Mouse (Mus musculus) olfactory bulb, adult 2 months (tissue): ENCODE results near the gene Carhsp1. TPM values are rescaled to one million over a fixed set of nuclear protein-coding genes. Genes with fewer than 3 reads are reported as not detected.
A peak's percentile ranks its signal among the peaks of the same experiment; 100 is the strongest.

ENCODE experiments used
- H3K27ac ChIP-seq: fragments of 200-500 bp; 2 replicates; pipeline ENCODE4 v1.5.1; 2012; ENCODE audit warnings: low read depth, low read length; ENCODE audit not compliant: insufficient read depth
- H3K4me1 ChIP-seq: fragments of 200-500 bp; 2 replicates; pipeline ENCODE4 v1.6.1; 2012; ENCODE audit warnings: low read length; ENCODE audit not compliant: control insufficient read depth, insufficient read depth
- H3K4me3 ChIP-seq: fragments of 200-500 bp; 2 replicates; pipeline ENCODE4 v1.5.1; 2012; ENCODE audit warnings: mild to moderate bottlenecking, low read depth, low read length, moderate library complexity; ENCODE audit not compliant: insufficient read depth
- CTCF ChIP-seq: fragments of 200-500 bp; IDR thresholded peaks from 2 replicates; pipeline ENCODE4 v1.5.1; 2012; ENCODE audit warnings: low read depth, mild to moderate bottlenecking, low read length, moderate library complexity; ENCODE audit not compliant: insufficient read depth
- POLR2A ChIP-seq: fragments of 200-500 bp; IDR thresholded peaks from 2 replicates; pipeline ENCODE4 v1.6.1; 2012; ENCODE audit warnings: mild to moderate bottlenecking, low read depth, low read length, moderate library complexity; ENCODE audit not compliant: insufficient read depth
- WGBS: fragments of 180-500 bp; shearing (Covaris S2); methylation state at CpG from one replicate; pipeline ENCODE4 v1.1.7; 2018; 5-methylcytosine and 5-hydroxymethylcytosine counted together
- polyA plus RNA-seq: library from polyadenylated mRNA; stranded (reverse); fragments of >200 nt; gene quantifications from 2 replicates; pipeline ENCODE4 v1.2.4, GENCODE M21; 2012; ENCODE audit warnings: low replicate concordance; ENCODE audit not compliant: missing spikeins, insufficient read depth, insufficient read length

Gene Carhsp1
- polyA plus RNA-seq, 1 experiment = not detected

DNA sequence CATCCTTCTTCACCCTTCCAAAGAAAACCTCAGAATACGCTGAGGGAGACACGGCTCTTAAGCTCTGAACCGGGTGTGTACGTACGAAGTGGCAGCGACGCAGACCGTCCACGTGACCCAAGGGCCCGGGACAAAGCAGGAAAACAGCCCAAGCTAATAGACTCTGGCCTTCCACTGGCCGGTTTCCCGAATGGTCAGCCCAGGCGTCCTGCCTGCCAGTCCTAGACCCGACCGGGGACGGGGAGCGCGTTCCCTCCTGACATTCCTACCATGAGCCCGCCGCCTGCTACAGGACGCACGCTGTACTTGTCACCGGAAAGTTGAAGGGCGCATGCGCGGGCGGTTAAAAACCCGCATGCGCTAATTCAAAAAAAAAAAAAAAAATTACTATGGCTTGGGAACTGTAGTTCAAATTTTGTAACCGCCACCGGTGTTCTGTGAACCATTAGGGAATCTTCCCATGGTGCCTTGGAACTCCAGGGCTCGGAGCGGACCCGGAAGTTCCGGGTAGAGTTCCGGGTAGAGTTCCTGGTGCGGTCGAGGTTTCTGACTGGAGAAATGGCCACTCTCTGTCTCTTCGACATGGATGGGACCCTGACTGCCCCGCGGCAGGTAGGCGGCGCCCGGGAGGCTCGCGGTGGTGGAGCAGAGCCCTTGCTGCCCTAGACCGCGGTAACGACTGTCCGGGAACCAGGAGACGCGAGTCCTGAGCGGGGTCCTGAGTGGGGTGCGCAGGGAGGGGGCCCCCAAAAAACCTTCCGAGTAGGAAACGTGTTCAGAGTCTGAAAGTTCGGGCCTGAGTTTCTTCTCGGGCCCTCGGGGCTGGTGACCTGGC lies 34.5 kb downstream of the Carhsp1 start, which contains the start of the genes Pmm2 and Tmem186:
Gene Pmm2 (plus strand): TSS at position 458 of the 835 bp plus-strand sequence.
Gene Tmem186 (minus strand): TSS at position 496 of the 835 bp plus-strand sequence.
- under 1% methylated on average over 59 of the region's 59 CpGs for WGBS
- TF ChIP-seq POLR2A (peak; percentile 54; the same call in 1 of the 2 replicates), CTCF (no peak)

DNA sequence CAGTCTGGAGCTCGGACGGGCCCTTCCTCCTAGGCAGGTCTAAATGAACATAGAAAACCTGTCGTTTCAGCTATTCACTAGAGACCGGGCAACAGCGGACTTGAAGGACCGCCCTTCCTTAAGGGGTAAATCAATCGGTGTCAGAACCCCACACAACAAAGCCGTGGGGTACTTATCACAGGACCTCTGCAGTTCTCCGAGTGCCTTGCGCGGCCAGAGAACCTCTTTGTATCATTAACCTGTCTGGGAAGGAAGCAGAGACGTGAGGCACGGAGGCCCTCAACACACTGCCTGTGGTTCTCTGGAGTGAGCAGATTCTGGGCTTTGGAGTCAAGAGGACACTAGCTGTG lies 35.1 kb downstream of the Carhsp1 start:
- Histone ChIP-seq H3K4me3 (peak overlapping the region; percentile 78), H3K4me1 (peaks cover 10% of the 10 kb centered on the region; the same call in 1 of the 2 replicates), H3K27ac (peak overlapping the region; percentile 48)
- under 1% methylated on average over 13 of the region's 13 CpGs for WGBS
- TF ChIP-seq POLR2A (no peak), CTCF (no peak)

More for the DNA sequence above, 34.5 kb downstream of the Carhsp1 start, which contains the start of the genes Pmm2 and Tmem186:
- peak within 1 kb of the TSS; percentile 78 for H3K4me3 ChIP-seq
- H3K27ac ChIP-seq = peak within 1 kb of the TSS; percentile 48
- peaks cover 10% of the 10 kb centered on the region; the same call in 1 of the 2 replicates for H3K4me1 ChIP-seq

DNA sequence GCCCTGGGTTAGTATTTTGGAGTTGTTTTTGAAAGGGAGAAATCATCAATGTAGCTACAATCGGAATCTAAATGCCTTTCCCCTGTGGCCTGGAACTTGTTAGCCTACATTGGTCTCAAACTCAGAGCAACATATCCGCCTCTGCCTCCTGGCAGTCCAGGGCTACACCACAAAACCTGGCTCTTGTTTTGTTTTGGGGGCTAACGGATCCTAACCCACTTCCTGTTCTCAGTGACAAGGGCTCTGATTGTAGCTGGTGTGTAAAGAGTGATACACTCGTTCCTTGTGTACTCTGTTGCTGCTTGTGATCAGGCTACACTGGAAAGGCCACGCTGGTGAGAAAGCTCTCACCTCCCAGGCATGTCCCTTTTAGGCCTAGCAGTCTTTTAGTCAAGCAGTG lies 40.5 kb downstream of the Carhsp1 start:
- no peak overlapping the region for H3K4me3 ChIP-seq
- H3K27ac ChIP-seq = no peak overlapping the region
- peaks cover 7% of the 10 kb centered on the region; the same call in 1 of the 2 replicates for H3K4me1 ChIP-seq
- 85% methylated on average over 5 of the region's 5 CpGs for WGBS
- TF ChIP-seq CTCF = no peak
- no peak for TF ChIP-seq POLR2A

DNA sequence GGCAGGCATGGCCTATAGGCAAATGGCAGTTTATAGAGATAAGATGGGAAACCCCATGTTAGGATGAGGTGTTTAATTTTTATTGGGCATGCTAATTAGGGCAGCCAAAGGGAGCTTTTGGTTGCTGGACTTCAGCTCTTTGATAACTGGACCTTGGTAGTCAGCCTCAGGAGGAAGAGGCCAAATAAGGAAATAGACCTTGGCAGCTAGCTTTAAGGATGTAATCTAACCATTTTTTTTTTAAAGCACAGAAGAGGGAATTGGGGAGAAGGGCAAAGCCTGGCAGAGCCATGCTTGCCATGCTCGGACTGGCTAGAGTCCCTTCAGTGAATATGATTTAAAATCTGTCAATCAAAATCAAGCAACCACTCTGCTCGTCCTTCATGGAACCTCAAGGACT lies 41.5 kb downstream of the Carhsp1 start:
- H3K4me3 ChIP-seq = no peak overlapping the region
- WGBS = 71% methylated on average over 2 of the region's 2 CpGs
- no peak overlapping the region for H3K27ac ChIP-seq
- H3K4me1 ChIP-seq = no peaks in the 10 kb centered on the region
- TF ChIP-seq POLR2A = no peak
- TF ChIP-seq CTCF = no peak

DNA sequence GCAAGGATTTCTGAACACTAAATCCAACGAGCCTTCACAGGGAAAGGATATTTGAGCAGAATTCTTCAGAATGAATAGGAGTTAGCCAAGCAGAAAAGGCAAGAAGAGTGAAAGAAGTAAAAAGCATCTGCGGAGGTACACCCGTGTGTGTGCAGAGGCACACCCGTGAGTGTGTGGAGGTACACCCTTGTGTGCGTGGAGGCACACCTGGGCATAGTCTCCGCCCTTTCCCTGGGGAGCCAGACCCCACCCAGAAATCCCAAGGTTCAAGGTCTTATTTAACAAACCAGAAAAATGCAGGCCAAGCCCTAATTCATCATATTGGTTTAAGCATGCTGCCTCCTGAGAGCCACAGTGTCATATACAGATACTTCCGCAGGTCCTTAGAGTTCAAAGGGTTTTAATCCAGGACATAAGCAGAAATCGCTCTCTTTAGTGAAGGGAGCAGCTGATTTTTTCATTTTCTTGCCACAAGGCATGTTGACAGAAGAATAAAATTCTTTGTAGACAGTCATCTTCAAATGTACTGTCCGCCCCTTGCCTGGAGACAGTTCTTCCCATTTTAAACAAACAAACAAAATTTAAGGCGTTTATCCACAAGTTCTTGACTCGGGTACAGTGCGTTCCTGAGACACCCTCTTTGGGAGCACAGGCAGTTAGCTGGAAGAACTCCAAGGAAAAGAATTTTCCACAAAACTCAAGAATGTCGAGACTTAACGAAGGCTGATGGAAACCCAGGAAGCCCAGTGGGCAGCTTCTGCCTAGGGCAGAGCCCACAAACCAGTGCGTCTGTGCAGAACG lies 51.4 kb downstream of the Carhsp1 start:
- peak overlapping the region; percentile 33; the same call in 1 of the 2 replicates for H3K27ac ChIP-seq

DNA sequence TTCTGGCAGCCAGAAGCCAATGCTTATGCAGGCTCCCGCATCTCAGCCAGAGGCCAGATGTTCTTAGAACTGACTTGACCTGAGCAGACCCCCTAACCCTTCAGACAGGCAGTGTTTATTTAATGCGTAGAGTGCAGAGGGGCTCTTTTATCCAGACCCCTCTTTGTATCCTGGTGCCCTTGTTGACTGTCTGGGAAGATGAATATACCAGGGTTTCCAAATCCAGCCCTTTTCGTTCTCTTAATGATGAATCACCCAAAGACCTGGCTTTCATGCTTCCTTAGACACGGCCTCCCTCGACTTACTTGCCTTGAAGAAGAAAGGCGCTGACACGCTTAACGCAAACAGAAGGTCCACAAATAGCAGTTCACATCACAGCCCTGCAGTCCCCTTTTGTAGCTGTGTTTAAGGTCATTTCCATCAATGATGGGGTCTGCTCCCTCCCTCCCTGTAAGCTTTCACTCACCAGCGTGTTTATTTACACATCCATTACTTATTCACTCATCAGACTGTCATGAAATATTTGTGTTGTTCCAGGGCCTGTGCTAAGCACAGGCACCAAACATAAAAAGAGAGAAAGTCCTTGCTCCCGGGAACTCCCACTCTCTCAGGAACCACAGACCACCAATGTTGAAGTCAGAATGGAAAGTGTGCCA lies 52.2 kb downstream of the Carhsp1 start:
- H3K27ac ChIP-seq = peak overlapping the region; percentile 80
- TF ChIP-seq POLR2A = no peak
- TF ChIP-seq CTCF = no peak
- H3K4me1 ChIP-seq = peaks cover 8% of the 10 kb centered on the region
- H3K4me3 ChIP-seq = no peak overlapping the region
- 37% methylated on average over 10 of the region's 10 CpGs for WGBS

More for the DNA sequence above, 51.4 kb downstream of the Carhsp1 start:
- no peak overlapping the region for H3K4me3 ChIP-seq
- TF ChIP-seq CTCF = no peak
- 64% methylated on average over 16 of the region's 16 CpGs for WGBS
- peaks cover 8% of the 10 kb centered on the region for H3K4me1 ChIP-seq

DNA sequence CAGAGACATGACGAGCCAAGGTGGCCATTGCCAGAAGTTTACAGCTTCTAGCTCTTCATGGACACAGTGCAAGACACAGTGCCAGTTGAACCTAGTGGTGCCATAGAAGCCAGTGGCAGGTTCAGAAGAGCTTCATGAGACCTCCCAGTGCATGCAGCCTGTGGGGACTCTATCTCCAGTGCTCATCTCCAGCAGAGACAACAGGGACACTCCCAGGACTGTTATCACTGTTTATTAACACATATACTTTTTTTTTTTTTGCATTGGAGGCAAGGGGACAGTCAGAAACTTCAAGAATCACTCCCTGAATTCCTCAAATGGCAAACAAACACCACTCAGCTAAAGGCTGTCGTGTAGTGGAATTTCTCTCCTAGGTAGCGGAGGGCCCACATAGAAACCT lies 58.5 kb downstream of the Carhsp1 start:
- no peak overlapping the region for H3K4me3 ChIP-seq
- no peaks in the 10 kb centered on the region for H3K4me1 ChIP-seq
- WGBS = 78% methylated on average over 3 of the region's 3 CpGs
- H3K27ac ChIP-seq = no peak overlapping the region
- no peak for TF ChIP-seq CTCF
- no peak for TF ChIP-seq POLR2A

DNA sequence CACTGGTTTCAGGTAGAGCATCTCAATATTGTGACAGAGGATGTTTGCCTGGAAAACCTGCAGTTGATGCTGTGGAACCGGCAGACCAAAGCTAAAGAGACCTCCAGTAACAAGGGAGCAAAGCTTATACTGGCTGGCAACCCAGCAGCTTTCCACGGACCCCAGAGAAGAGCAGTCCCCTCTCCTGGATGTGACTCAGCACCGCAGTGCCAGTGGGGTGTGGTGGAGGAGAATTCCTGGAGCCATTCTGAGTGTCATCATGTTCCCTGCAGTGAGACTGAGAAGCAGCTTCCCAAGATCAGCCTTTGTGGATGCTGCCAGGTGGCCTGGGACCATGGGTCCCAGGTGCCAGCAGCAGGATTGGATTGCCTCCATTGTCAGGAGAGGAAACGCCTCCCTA lies 58.9 kb downstream of the Carhsp1 start:
- Histone ChIP-seq H3K4me3 (no peak overlapping the region), H3K27ac (no peak overlapping the region), H3K4me1 (no peaks in the 10 kb centered on the region)
- 60% methylated on average over 4 of the region's 4 CpGs for WGBS
- TF ChIP-seq CTCF (no peak), POLR2A (no peak)
